Mouse (Mus musculus) neural tube, embryonic 12.5 days (tissue): ENCODE data around the gene Kif22. TPM values are rescaled to one million over a fixed set of nuclear protein-coding genes. Genes with fewer than 3 reads are reported as not detected.
A peak's percentile ranks its signal among the peaks of the same experiment; 100 is the strongest.

Experiments used
- ATAC-seq: fragments of 200-750 bp; cut with Nextera tagmentation; 2 replicates; pipeline ENCODE4 v1.8.0; 2017; ENCODE audit warnings: low read depth, mild to moderate bottlenecking, moderate TSS enrichment, moderate library complexity; ENCODE audit not compliant: low FRiP score
- H3K27ac ChIP-seq: fragments of 300-500 bp; sonication (generic); 2 replicates; pipeline ENCODE4 v1.5.1; 2016
- H3K27me3 ChIP-seq: fragments of 300-500 bp; sonication (generic); replicated peaks from 2 replicates; pipeline ENCODE4 v1.6.1; 2016; ENCODE audit warnings: mild to moderate bottlenecking
- H3K36me3 ChIP-seq: fragments of 300-500 bp; sonication (generic); 2 replicates; pipeline ENCODE4 v1.6.1; 2016; ENCODE audit warnings: mild to moderate bottlenecking
- H3K4me1 ChIP-seq: fragments of 300-500 bp; sonication (generic); 2 replicates; pipeline ENCODE4 v1.6.1; 2016
- H3K4me2 ChIP-seq: fragments of 300-500 bp; sonication (generic); replicated peaks from 2 replicates; pipeline ENCODE4 v1.6.1; 2016; ENCODE audit warnings: mild to moderate bottlenecking
- H3K4me3 ChIP-seq: fragments of 300-500 bp; sonication (generic); 2 replicates; pipeline ENCODE4 v1.5.1; 2016
- H3K9ac ChIP-seq: fragments of 300-500 bp; sonication (generic); 2 replicates; pipeline ENCODE4 v1.6.1; 2016; ENCODE audit warnings: mild to moderate bottlenecking
- H3K9me3 ChIP-seq: fragments of 300-500 bp; sonication (generic); 2 replicates; pipeline ENCODE4 v1.6.1; 2016; ENCODE audit warnings: mild to moderate bottlenecking
- whole genome bisulfite sequencing: fragments of 180-500 bp; shearing (Covaris S2); methylation state at CpG from one replicate; pipeline ENCODE4 v1.1.7; 2016; 5-methylcytosine and 5-hydroxymethylcytosine counted together
- polyA plus RNA-seq: library from polyadenylated mRNA; unstranded; fragments of >200 nt; fragmentation: Nextera tagmentation; extraction: Ambion mirVana; gene quantifications from 2 replicates; pipeline ENCODE4 v1.2.1, GENCODE M21; 2016

Kif22 gene
- polyA plus RNA-seq, 1 experiment from 2014 or later, result 93.0 TPM

GRCm38 (mm10) chr7:127082271-127082670 is 40.0 kb upstream of the Kif22 start:
- no peak overlapping the region for H3K9ac ChIP-seq
- H3K4me3 ChIP-seq, result no peak overlapping the region
- H3K4me1 ChIP-seq, result no peaks in the 10 kb centered on the region
- WGBS, result 88% methylated on average over 8 of the region's 8 CpGs
- no peaks in the 10 kb centered on the region for H3K27me3 ChIP-seq
- H3K9me3 ChIP-seq, result no peaks in the 10 kb centered on the region
- no peak overlapping the region for H3K27ac ChIP-seq
- ATAC-seq, result no peak
- H3K36me3 ChIP-seq, result no peaks in the 10 kb centered on the region
- no peak overlapping the region for H3K4me2 ChIP-seq

- Histone ChIP-seq H3K9me3 (no peaks in the 10 kb centered on the region), H3K4me3 (no peak overlapping the region), H3K27me3 (no peaks in the 10 kb centered on the region), H3K36me3 (no peaks in the 10 kb centered on the region), H3K4me2 (no peak overlapping the region), H3K9ac (no peak overlapping the region), H3K4me1 (no peaks in the 10 kb centered on the region), H3K27ac (no peak overlapping the region)
- 67% methylated on average over 3 of the region's 3 CpGs for WGBS
- ATAC-seq, result no peak
These were observed 37.8 kb upstream of the Kif22 start for GRCm38 (mm10) chr7:127080045-127080444.

GRCm38 (mm10) chr7:127077692-127078091 is 35.4 kb upstream of the Kif22 start:
- Histone ChIP-seq H3K4me3 (no peak overlapping the region), H3K4me2 (no peak overlapping the region), H3K4me1 (no peaks in the 10 kb centered on the region), H3K9me3 (no peaks in the 10 kb centered on the region), H3K27ac (no peak overlapping the region), H3K36me3 (no peaks in the 10 kb centered on the region), H3K9ac (no peak overlapping the region), H3K27me3 (no peaks in the 10 kb centered on the region)
- no peak for ATAC-seq
- 86% methylated on average over 3 of the region's 3 CpGs for WGBS

DNA sequence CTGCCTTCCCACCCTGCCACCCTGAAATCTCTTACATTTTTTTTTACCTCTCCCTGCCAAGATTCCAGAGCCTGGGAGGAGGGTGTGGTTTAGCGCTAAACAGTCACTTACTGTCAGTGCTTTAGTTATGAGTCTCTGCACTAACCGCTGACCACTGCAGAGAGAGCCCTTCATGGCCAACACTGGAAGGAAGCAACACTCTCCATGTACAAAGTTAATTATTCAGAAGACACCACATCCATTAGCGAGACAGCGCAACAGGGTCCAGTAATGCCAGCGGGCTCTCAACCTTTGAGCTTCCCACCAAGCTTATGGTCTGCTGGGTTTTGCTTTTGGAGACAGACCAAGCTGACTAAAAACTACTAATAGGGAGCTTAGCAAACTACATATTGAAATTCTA is 33.9 kb upstream of the Kif22 start:
- Histone ChIP-seq H3K9ac (no peak overlapping the region), H3K27me3 (no peaks in the 10 kb centered on the region), H3K4me3 (no peak overlapping the region), H3K36me3 (no peaks in the 10 kb centered on the region), H3K4me2 (no peak overlapping the region), H3K4me1 (no peaks in the 10 kb centered on the region), H3K9me3 (no peaks in the 10 kb centered on the region), H3K27ac (no peak overlapping the region)
- 90% methylated on average over 5 of the region's 5 CpGs for whole genome bisulfite sequencing
- no peak for ATAC-seq

GRCm38 (mm10) chr7:127073221-127073620 is 30.9 kb upstream of the Kif22 start:
- Histone ChIP-seq H3K27me3 (no peaks in the 10 kb centered on the region), H3K4me2 (no peak overlapping the region), H3K36me3 (no peaks in the 10 kb centered on the region), H3K9ac (no peak overlapping the region), H3K4me3 (no peak overlapping the region), H3K27ac (no peak overlapping the region), H3K9me3 (no peaks in the 10 kb centered on the region), H3K4me1 (no peaks in the 10 kb centered on the region)
- WGBS, result 81% methylated on average over 4 of the region's 4 CpGs
- no peak for ATAC-seq

DNA sequence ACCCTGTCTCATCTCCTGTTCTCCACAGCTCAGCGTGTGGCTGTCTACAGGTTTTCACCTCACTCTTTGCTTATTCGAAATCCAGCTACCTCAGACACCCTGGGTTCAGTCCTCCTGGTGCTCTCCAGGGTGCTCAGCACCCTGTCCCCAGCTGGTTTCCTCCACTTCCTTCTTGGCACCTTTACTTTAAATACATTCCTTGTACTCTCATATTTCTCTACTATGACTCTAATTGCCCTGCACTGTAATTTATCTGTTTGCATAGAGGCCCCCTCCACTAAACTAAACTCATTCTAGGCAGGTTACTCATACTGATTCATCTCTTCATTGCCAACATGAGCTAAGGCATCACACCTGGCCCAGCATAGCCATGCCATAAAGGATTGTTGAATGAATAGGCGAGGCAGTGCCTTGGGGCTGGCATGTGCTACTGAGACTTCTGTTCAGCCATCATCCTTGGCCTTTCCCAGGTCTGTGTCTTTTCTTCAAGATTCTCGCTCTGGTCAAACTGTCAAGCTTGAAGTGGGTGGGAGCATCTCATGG is 28.7 kb upstream of the Kif22 start:
- no peak overlapping the region for H3K4me2 ChIP-seq
- H3K27ac ChIP-seq, result no peak overlapping the region
- H3K27me3 ChIP-seq, result no peaks in the 10 kb centered on the region
- no peaks in the 10 kb centered on the region for H3K4me1 ChIP-seq
- no peaks in the 10 kb centered on the region for H3K36me3 ChIP-seq
- ATAC-seq, result no peak
- no peak overlapping the region for H3K4me3 ChIP-seq
- WGBS, result 70% methylated on average over 4 of the region's 4 CpGs
- no peaks in the 10 kb centered on the region for H3K9me3 ChIP-seq
- H3K9ac ChIP-seq, result no peak overlapping the region

DNA sequence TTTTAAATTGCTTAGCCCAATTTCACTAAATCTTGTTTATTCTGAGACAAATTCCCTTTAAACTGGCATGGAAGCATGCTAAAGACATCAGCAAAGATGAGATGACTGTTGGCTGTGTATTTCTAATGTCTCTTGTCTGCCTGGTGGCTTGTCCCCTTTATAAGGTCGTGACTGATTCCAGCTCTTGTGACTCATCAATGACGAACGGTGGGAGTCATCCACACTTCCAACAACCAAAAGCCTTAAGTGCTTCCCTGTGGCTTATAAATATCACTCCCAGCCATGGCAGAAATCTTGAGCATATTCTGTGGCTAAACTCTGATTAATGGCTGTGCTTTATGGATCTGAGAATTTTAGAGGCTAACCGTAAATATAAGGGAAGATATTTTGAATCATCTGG is 24.0 kb upstream of the Kif22 start:
- ATAC-seq, result no peak
- 79% methylated on average over 4 of the region's 4 CpGs for WGBS
- no peaks in the 10 kb centered on the region for H3K4me1 ChIP-seq
- no peak overlapping the region for H3K4me2 ChIP-seq
- no peaks in the 10 kb centered on the region for H3K27me3 ChIP-seq
- H3K36me3 ChIP-seq, result no peaks in the 10 kb centered on the region
- no peak overlapping the region for H3K4me3 ChIP-seq
- H3K27ac ChIP-seq, result no peak overlapping the region
- H3K9me3 ChIP-seq, result no peaks in the 10 kb centered on the region
- no peak overlapping the region for H3K9ac ChIP-seq

DNA sequence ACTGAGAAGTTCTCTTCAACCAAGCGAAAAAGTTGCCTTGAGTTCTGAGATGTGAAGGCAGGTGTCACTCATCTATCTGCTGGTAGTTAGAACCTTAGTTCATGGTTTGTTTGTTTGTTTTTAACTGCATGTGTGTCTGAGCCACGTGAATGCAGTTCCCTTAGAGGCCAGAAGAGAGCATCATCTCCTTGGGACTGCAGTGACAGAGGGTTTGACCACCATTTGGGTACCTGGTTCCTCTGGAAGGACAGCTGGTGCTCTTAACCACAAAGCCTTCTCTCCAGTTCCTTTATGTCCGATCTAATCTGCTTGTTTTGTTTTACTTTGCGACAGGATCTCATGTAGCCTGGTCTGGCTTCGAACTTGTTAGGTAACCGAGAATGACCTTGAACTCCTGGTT is 23.3 kb upstream of the Kif22 start:
- H3K4me3 ChIP-seq, result no peak overlapping the region
- no peaks in the 10 kb centered on the region for H3K27me3 ChIP-seq
- no peak overlapping the region for H3K27ac ChIP-seq
- H3K4me2 ChIP-seq, result no peak overlapping the region
- no peaks in the 10 kb centered on the region for H3K36me3 ChIP-seq
- no peak for ATAC-seq
- H3K4me1 ChIP-seq, result no peaks in the 10 kb centered on the region
- no peaks in the 10 kb centered on the region for H3K9me3 ChIP-seq
- WGBS, result 90% methylated on average over 6 of the region's 6 CpGs
- no peak overlapping the region for H3K9ac ChIP-seq

GRCm38 (mm10) chr7:127055026-127055585 is 12.8 kb upstream of the Kif22 start:
- H3K9ac ChIP-seq, result no peak overlapping the region
- 76% methylated on average over 5 of the region's 5 CpGs for WGBS
- ATAC-seq, result no peak
- no peaks in the 10 kb centered on the region for H3K36me3 ChIP-seq
- no peak overlapping the region for H3K4me3 ChIP-seq
- H3K4me1 ChIP-seq, result no peaks in the 10 kb centered on the region
- no peak overlapping the region for H3K27ac ChIP-seq
- no peaks in the 10 kb centered on the region for H3K27me3 ChIP-seq
- no peaks in the 10 kb centered on the region for H3K9me3 ChIP-seq
- H3K4me2 ChIP-seq, result no peak overlapping the region

DNA sequence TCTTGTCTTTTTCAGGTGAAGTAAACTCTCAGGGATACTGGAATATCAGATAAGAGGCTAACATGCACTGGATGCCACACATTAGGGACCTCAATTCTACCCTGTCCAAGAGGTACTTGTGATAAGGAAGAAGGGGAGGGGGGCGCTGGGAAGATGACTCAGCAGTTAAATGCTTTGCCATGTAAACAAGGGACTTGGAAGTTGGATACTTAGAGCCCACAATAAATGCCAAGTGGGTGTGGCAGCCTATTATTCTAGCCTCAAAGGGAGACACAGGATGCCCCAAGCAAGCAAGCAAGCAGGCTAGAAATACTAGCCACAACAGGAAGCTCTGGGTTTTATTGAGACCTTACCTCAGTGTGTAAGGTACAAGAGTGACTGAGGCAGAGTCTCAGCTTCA is 11.0 kb downstream of the Kif22 start:
- WGBS, result 47% methylated on average over 1 of the region's 1 CpGs
- peaks cover 67% of the 10 kb centered on the region for H3K36me3 ChIP-seq
- no peak overlapping the region for H3K27ac ChIP-seq

DNA sequence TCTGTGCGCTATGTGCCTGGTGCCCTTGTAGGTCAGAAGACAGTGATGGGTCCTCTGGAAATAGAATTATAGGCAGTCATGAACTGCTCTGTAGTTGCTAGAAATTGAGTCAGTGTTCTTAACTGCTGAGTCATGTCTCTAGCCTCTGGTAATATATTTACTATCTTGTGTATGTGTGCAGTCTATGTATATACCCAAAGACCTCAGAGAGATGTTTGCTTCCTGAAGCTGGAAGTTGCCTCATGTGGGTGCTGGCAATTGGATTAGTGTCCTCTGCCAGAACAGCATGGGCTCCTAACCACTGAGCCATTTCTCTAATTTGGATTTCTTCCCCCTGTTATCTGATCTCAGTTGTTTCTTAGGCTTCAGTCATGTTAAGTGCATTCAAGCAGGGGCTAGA is 12.1 kb downstream of the Kif22 start:
- WGBS, result 100% methylated on average over 1 of the region's 1 CpGs
- Histone ChIP-seq H3K36me3 (peaks cover 61% of the 10 kb centered on the region), H3K27ac (no peak overlapping the region), H3K4me3 (no peak overlapping the region), H3K9ac (no peak overlapping the region), H3K9me3 (no peaks in the 10 kb centered on the region), H3K4me1 (peaks cover 8% of the 10 kb centered on the region), H3K4me2 (no peak overlapping the region), H3K27me3 (no peaks in the 10 kb centered on the region)
- no peak for ATAC-seq

More for the DNA sequence above, 11.0 kb downstream of the Kif22 start:
- Histone ChIP-seq H3K4me1 (peaks cover 8% of the 10 kb centered on the region), H3K9ac (no peak overlapping the region), H3K4me2 (no peak overlapping the region), H3K4me3 (no peak overlapping the region), H3K9me3 (no peaks in the 10 kb centered on the region), H3K27me3 (no peaks in the 10 kb centered on the region)
- no peak for ATAC-seq

DNA sequence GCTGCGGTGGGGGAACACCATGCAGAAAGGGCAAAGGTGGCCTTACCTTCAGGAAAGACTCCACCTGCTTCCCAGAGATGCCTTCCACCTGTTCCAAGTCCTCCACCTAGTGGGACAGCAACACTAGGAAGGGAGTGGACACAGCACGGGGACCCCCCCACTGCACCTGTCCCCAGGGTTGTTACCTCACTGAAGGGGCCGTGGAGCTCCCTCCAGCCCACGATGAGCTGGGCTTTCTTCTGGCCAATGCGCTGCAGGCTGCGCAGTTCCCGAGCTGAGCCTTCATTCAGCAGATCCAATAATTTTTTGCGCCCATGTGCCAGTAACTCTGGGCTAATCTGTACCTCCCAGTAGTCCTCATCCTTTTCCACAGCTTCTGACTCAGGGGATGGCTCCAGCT is 14.4 kb downstream of the Kif22 start:
- Histone ChIP-seq H3K36me3 (peaks cover 63% of the 10 kb centered on the region), H3K27ac (peak overlapping the region; percentile 98), H3K4me3 (peak overlapping the region; percentile 98), H3K27me3 (no peaks in the 10 kb centered on the region), H3K4me2 (peak overlapping the region; percentile 76), H3K9ac (peak overlapping the region; percentile 61), H3K4me1 (peaks cover 30% of the 10 kb centered on the region), H3K9me3 (no peaks in the 10 kb centered on the region)
- ATAC-seq, result no peak
- WGBS, result 68% methylated on average over 8 of the region's 8 CpGs

DNA sequence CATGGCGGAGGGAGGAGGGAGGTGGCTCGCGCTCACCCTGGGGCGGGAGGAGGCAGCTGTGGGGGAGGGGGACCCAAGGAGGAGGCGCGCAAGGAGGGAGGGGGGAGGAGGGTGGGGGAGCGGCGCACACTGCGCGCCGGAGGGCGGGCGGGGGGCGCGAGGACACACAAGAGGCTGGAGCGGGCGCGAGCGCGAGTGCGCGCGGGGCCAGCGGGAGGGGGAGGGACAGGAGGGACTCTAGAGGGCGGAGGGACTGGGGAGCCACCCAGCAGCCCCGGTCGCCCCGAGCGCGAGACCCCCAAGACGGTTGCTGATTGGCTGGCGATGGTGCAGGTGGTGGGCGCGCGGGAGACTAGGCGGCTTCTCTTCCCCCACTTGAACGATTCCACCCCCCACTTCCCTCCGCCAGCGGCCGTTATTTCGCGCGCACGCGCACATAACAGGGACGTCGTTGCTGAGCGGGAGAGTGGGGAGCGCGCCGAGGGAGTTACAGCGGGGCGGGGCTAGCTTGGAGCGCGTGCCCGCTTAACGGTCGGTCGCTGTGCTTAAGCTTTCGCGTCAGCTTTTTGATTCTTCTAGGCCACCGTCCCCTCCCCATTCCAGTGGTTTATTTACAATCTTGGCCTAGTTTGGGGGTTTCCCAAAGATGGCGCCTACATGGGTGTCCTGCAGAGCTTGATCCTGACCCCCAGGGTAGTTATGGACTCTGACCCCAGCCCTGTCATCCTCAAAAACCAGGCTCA is 15.1 kb downstream of the Kif22 start, which contains the start of gene Maz:
Gene Maz, minus strand, starts transcription at position 54 of the 743 bp plus-strand sequence.
- peak within 1 kb of the TSS; percentile 98 for H3K27ac ChIP-seq
- H3K9ac ChIP-seq, result peak within 1 kb of the TSS; percentile 89
- H3K4me1 ChIP-seq, result peaks cover 38% of the 10 kb centered on the region
- H3K9me3 ChIP-seq, result no peaks in the 10 kb centered on the region
- peak within 1 kb of the TSS; percentile 98 for H3K4me2 ChIP-seq
- H3K27me3 ChIP-seq, result no peaks in the 10 kb centered on the region
- under 1% methylated on average over 51 of the region's 63 CpGs for WGBS
- peak within 1 kb of the TSS; percentile 98 for H3K4me3 ChIP-seq
- peaks cover 63% of the 10 kb centered on the region for H3K36me3 ChIP-seq
- peak; percentile 88 for ATAC-seq
